Comparison of ENCODE assay signal across 19 mouse cellular contexts in the genomic region with DNA sequence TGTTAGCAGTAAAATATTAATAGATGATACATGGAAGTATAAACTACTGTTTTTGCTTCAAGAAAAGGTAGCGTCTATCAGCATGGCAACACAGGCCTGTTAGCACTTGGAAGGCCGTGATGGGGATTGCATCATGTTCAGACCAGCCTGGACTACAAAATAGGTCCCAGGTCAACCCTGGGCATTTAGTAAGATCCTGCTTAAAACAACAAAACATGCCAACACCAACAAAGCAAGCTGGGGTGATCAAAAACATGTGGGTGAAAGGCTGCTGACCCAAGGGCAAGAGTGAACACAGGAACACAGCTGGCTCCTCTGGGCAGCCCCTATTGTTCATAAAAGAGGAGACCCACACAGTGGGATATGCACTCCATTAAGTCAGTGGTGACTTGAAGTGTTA.
"Had no signal": no experiment of that assay in that cellular context is flagged by ENCODE, and none has a peak within 500 bp of the region (broad histone marks: within the 10 kb centered on the region; RNA-seq: fewer than 3 reads in every experiment).

No protein-coding gene starts in this region.

- H3K4me3 ChIP-seq: limb, embryonic 12.5 days; limb, embryonic 15.5 days; lung, embryonic 15.5 days; megakaryocyte, embryonic 14.5 days; midbrain, embryonic 10.5 days; midbrain, embryonic 13.5 days; myocyte had no signal

- DNase-seq: kidney, postnatal 14 days; kidney, postnatal 4 days; left cerebral cortex, postnatal 4 days; lung, adult 18-20 months; lung, postnatal 10 days; lung, postnatal 36 days; thymus, adult 2 months; thymus, postnatal 14 days; thymus, postnatal 4 days had no signal

- H3K4me2 ChIP-seq: limb, embryonic 12.5 days; limb, embryonic 15.5 days; lung, embryonic 15.5 days; midbrain, embryonic 13.5 days had no signal

- H3K27me3 ChIP-seq: limb, embryonic 12.5 days; limb, embryonic 15.5 days; lung, embryonic 15.5 days; megakaryocyte, embryonic 14.5 days; midbrain, embryonic 13.5 days had no signal

- H3K9ac ChIP-seq: limb, embryonic 12.5 days; limb, embryonic 15.5 days; liver, embryonic 14.5 days; lung, embryonic 15.5 days; midbrain, embryonic 13.5 days had no signal

- H3K4me1 ChIP-seq: limb, embryonic 12.5 days; limb, embryonic 15.5 days; lung, embryonic 15.5 days; midbrain, embryonic 13.5 days had no signal

- ATAC-seq: midbrain, embryonic 13.5 days; midbrain, embryonic 16.5 days had no signal

- H3K9me3 ChIP-seq: limb, embryonic 12.5 days; limb, embryonic 15.5 days; lung, embryonic 15.5 days; midbrain, embryonic 10.5 days; midbrain, embryonic 13.5 days had no signal

- H3K27ac ChIP-seq: limb, embryonic 12.5 days; limb, embryonic 15.5 days; liver, embryonic 14.5 days; lung, embryonic 15.5 days; midbrain, embryonic 10.5 days; midbrain, embryonic 13.5 days; stomach, postnatal 0 days had no signal
